Mouse (Mus musculus) ovary, postnatal 36 days (tissue): ENCODE data around the gene Rnf223.
"Not testable (repeated sequence)": the region's sequence is repeated elsewhere in the genome, so short reads cannot be mapped to it uniquely, and the experiment has no call there.

Source experiments
- DNase-seq: peaks from one replicate; pipeline ENCODE4 v3.0.0; 2022; ENCODE audit warnings: low spot score, mixed read lengths

Rnf223 gene

GRCm38 (mm10) chr4:156130940-156131339 is 627 bp downstream of the Rnf223 start:
- DNase-seq, result no peak

GRCm38 (mm10) chr4:156133334-156133733 is 3.0 kb downstream of the Rnf223 start:
- no peak for DNase-seq

GRCm38 (mm10) chr4:156133943-156134605 is 3.8 kb downstream of the Rnf223 start:
- no peak for DNase-seq

GRCm38 (mm10) chr4:156135112-156135511 is 4.8 kb downstream of the Rnf223 start:
- no peak for DNase-seq

GRCm38 (mm10) chr4:156135801-156136200 is 5.5 kb downstream of the Rnf223 start:
- DNase-seq, result no peak

- DNase-seq, result no peak
Observed at GRCm38 (mm10) chr4:156136285-156137100, 6.2 kb downstream of the Rnf223 start.

- DNase-seq, result not testable (repeated sequence)
Observed at GRCm38 (mm10) chr4:156150887-156151286, 20.6 kb downstream of the Rnf223 start.

- no peak for DNase-seq
Observed at GRCm38 (mm10) chr4:156154771-156155170, 24.5 kb downstream of the Rnf223 start.

- no peak for DNase-seq
Observed at GRCm38 (mm10) chr4:156166477-156166876, 36.2 kb downstream of the Rnf223 start.

- no peak for DNase-seq
Observed at GRCm38 (mm10) chr4:156168611-156169010, 38.3 kb downstream of the Rnf223 start.

GRCm38 (mm10) chr4:156169129-156169528 is 38.8 kb downstream of the Rnf223 start:
- DNase-seq, result no peak

- no peak for DNase-seq
Observed at GRCm38 (mm10) chr4:156171828-156172227, 41.5 kb downstream of the Rnf223 start.

GRCm38 (mm10) chr4:156177630-156178029 is 47.3 kb downstream of the Rnf223 start:
- DNase-seq, result no peak
